Mouse (Mus musculus) intestine, embryonic 15.5 days (tissue): ENCODE measurements around the gene Epn3. TPM values are rescaled to one million over a fixed set of nuclear protein-coding genes. Genes with fewer than 3 reads are reported as not detected.

Experiments used
- ATAC-seq: fragments of 200-750 bp; cut with Nextera tagmentation; 2 replicates; pipeline ENCODE4 v1.8.0; 2017; ENCODE audit warnings: moderate TSS enrichment, moderate library complexity
- H3K27ac ChIP-seq: fragments of 300-500 bp; sonication (generic); 2 replicates; pipeline ENCODE4 v1.5.1; 2015; ENCODE audit warnings: mild to moderate bottlenecking, inconsistent platforms
- H3K27me3 ChIP-seq: fragments of 300-500 bp; sonication (generic); replicated peaks from 2 replicates; pipeline ENCODE4 v1.6.1; 2015; ENCODE audit warnings: inconsistent platforms
- H3K36me3 ChIP-seq: fragments of 300-500 bp; sonication (generic); 2 replicates; pipeline ENCODE4 v1.6.1; 2015; ENCODE audit warnings: inconsistent platforms
- H3K4me1 ChIP-seq: fragments of 300-500 bp; sonication (generic); replicated peaks from 2 replicates; pipeline ENCODE4 v1.6.1; 2015; ENCODE audit warnings: inconsistent platforms
- H3K4me2 ChIP-seq: fragments of 300-500 bp; sonication (generic); replicated peaks from 2 replicates; pipeline ENCODE4 v1.6.1; 2015; ENCODE audit warnings: mild to moderate bottlenecking, inconsistent platforms
- H3K4me3 ChIP-seq: fragments of 300-500 bp; sonication (generic); replicated peaks from 2 replicates; pipeline ENCODE4 v1.5.1; 2015; ENCODE audit warnings: inconsistent platforms
- H3K9ac ChIP-seq: fragments of 300-500 bp; sonication (generic); 2 replicates; pipeline ENCODE4 v1.6.1; 2015; ENCODE audit warnings: inconsistent platforms
- H3K9me3 ChIP-seq: fragments of 300-500 bp; sonication (generic); 2 replicates; pipeline ENCODE4 v1.6.1; 2016; ENCODE audit warnings: inconsistent platforms
- WGBS: fragments of 180-500 bp; shearing (Covaris S2); methylation state at CpG from one replicate; pipeline ENCODE4 v1.1.7; 2015; 5-methylcytosine and 5-hydroxymethylcytosine counted together
- polyA plus RNA-seq: library from polyadenylated mRNA; unstranded; fragments of >200 nt; fragmentation: Nextera tagmentation; extraction: Ambion mirVana; gene quantifications from 2 replicates; pipeline ENCODE4 v1.2.1, GENCODE M21; 2015

The Epn3 gene
- polyA plus RNA-seq, 1 experiment from 2014 or later = 2.1 TPM

DNA sequence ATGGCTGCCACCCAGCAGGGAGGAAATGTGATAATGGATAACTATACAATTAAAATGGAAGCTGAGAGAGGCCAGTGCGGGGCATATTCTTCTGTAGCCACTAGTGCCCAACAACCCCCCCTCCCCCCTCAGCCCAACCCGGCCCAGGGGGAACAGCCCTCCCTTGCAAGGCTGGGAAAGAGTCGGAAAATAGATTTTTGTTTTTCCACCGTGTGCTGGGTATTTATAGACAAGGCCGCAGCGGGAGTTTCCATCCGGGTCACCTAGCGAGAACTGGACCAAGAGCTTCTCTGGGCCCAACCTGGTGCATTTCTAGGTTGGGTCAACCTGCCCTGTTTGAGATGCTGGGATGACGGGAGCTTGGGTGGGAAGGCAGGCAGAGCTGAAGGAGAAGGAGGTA, 58.0 kb downstream of the Epn3 start:
- Histone ChIP-seq H3K4me2 (no peak overlapping the region), H3K9ac (no peak overlapping the region), H3K4me3 (no peak overlapping the region), H3K36me3 (no peaks in the 10 kb centered on the region), H3K4me1 (0 out of 2 replicates have a peak, but pooled peaks cover 2% of the 10 kb centered on the region), H3K27me3 (no peaks in the 10 kb centered on the region), H3K9me3 (no peaks in the 10 kb centered on the region), H3K27ac (no peak overlapping the region)
- 79% methylated on average over 9 of the region's 9 CpGs for WGBS
- no peak for ATAC-seq

- Histone ChIP-seq H3K27ac (no peak overlapping the region), H3K4me3 (no peak overlapping the region), H3K4me2 (no peak overlapping the region), H3K4me1 (0 out of 2 replicates have a peak, but pooled peaks cover 2% of the 10 kb centered on the region), H3K27me3 (no peaks in the 10 kb centered on the region), H3K36me3 (no peaks in the 10 kb centered on the region), H3K9me3 (no peaks in the 10 kb centered on the region), H3K9ac (no peak overlapping the region)
- WGBS = 51% methylated on average over 7 of the region's 7 CpGs
- ATAC-seq = no peak
Observed at GRCm38 (mm10) chr11:94441122-94441521, 58.7 kb downstream of the Epn3 start.

GRCm38 (mm10) chr11:94440421-94440820, 59.4 kb downstream of the Epn3 start:
- Histone ChIP-seq H3K4me1 (0 out of 2 replicates have a peak, but pooled peaks cover 2% of the 10 kb centered on the region), H3K4me2 (no peak overlapping the region), H3K36me3 (no peaks in the 10 kb centered on the region), H3K27me3 (no peaks in the 10 kb centered on the region), H3K27ac (no peak overlapping the region), H3K9ac (no peak overlapping the region), H3K9me3 (no peaks in the 10 kb centered on the region), H3K4me3 (no peak overlapping the region)
- no peak for ATAC-seq
- WGBS = 90% methylated on average over 6 of the region's 6 CpGs

Other genes starting within 250 kb of the Epn3 start
- gene Gm21885, start 218.1 kb downstream of the Epn3 start, polyA plus RNA-seq = 44.6 and 53.2 TPM in 2 replicates
- 85.9 and 103 TPM in 2 replicates for gene Luc7l3, start 178.0 kb downstream of the Epn3 start, polyA plus RNA-seq
- 22.0 and 23.0 TPM in 2 replicates for gene Ankrd40, start 172.0 kb downstream of the Epn3 start, polyA plus RNA-seq
- 1.5 and 2.6 TPM in 2 replicates for gene Abcc3, start 107.0 kb downstream of the Epn3 start, polyA plus RNA-seq
- 5.2 and 7.9 TPM in 2 replicates for gene Cacna1g, start 25.8 kb downstream of the Epn3 start, polyA plus RNA-seq
- 0.06 TPM in 1 of 2 replicates, not detected in the other for gene Spata20, start 13.8 kb downstream of the Epn3 start, polyA plus RNA-seq
- gene Mycbpap, start 21.8 kb upstream of the Epn3 start, polyA plus RNA-seq = 2.0 and 2.2 TPM in 2 replicates
- 2.8 and 3.4 TPM in 2 replicates for gene Rsad1, start 49.3 kb upstream of the Epn3 start, polyA plus RNA-seq
- 1.0 and 1.4 TPM in 2 replicates for gene Chad, start 65.1 kb upstream of the Epn3 start, polyA plus RNA-seq
- gene Acsf2, start 101.9 kb upstream of the Epn3 start, polyA plus RNA-seq = 3.0 and 4.2 TPM in 2 replicates
- 232 and 251 TPM in 2 replicates for gene Lrrc59, start 129.8 kb upstream of the Epn3 start, polyA plus RNA-seq
- gene Mrpl27, start 153.8 kb upstream of the Epn3 start, polyA plus RNA-seq = 134 and 148 TPM in 2 replicates
- 16.2 and 18.0 TPM in 2 replicates for gene Eme1, start 154.0 kb upstream of the Epn3 start, polyA plus RNA-seq
- 16.1 and 16.6 TPM in 2 replicates for gene Xylt2, start 177.5 kb upstream of the Epn3 start, polyA plus RNA-seq
- 0.43 and 0.54 TPM in 2 replicates for gene Gm11541, start 204.5 kb upstream of the Epn3 start, polyA plus RNA-seq
- 0.14 TPM in 1 of 2 replicates, not detected in the other for gene Cdc34b, start 241.8 kb upstream of the Epn3 start, polyA plus RNA-seq